Mouse (Mus musculus): ENCODE data around the gene Srebf1.
A peak's percentile ranks its signal among the peaks of the same experiment; 100 is the strongest.

Gene Srebf1

DNA sequence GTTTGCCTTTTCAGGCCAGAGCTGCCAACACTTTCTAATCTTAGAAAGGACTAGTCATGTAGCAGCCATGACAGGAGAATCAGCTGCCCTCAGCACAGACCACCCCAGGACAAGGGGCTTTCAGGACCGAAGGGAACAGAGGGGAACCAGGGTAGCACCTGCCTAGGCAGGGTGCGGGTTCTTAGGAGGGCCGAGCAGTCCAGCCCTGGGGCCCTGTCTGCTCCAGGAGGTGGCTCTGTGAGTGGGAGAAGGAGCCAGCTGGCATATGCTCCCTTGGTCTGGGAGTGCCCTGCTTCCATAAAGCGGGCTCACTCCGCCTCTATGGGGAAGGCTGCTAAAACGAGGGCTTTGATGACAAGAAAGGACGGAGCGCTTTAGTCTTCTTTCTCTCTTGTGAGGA, 10.9 kb upstream of the Srebf1 start:
- DNase-seq = no peak

DNA sequence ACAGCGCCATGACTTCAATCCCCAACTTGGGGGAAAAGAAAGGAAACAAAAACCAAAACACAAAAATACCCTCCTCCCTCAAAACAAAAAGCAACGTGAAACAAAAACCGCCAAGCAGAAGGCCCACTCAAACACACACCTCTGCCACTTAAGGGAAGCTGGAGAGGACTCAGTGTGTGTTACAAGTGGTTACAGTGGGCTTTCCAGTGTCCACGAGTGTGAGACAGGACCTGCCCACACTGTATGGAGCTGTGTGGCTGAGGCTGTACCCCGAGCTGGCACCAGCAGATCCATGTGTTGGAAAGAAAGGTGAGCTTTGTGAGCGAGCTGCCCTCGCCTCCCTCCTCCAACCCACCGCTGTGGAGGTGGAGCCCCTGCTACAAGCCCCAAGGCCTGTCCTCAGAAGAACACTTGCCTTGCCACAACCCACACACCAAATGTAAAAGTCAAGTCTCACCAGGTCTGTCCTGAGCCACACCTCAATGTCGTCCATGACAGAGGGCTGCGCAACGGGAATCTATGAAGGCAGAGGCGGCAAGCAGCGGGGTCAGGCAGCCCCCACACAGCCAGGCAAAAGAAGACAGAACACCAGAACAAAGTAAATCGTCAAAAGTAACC, 10.2 kb upstream of the Srebf1 start:
- no peak for DNase-seq

DNA sequence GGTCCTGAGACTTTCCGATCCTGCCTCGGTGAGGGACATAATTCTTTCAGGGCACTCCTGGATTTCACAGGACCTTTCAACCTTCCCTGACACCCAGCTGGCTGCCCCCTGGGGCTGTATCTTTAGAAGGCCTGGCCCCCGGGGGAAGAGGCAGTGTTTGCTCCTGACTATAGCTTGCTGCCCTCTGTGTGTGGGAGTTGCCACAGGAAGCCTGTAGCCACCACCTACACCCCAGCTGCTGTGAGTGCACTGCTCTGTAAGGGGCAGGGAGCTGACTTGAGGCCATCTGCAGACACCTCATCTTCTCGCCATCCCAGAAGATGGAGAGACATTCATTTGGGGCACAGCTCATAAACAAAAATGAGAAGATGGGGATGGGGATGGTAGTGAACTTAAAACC, 9.6 kb upstream of the Srebf1 start:
- DNase-seq = no peak

DNA sequence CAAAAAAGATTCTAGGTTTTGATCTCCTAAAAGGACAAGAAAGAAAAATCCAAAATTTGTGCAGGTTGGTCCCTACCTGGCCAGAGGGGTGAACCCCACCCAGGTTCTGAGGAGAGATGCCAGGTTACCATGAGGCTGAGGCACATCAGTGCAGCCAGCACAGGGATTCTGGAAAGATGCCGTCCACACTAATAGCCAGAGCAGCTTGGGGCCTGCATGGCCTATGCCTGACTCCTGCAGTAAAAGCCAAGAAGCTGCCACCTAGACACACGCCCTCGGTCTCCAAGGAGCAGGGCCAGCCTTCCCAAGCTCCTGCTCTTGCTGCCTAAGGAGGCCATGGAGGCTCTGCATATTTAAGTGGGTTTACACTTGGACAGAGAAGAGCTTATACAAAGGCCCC, 8.9 kb upstream of the Srebf1 start:
- no peak for DNase-seq

DNA sequence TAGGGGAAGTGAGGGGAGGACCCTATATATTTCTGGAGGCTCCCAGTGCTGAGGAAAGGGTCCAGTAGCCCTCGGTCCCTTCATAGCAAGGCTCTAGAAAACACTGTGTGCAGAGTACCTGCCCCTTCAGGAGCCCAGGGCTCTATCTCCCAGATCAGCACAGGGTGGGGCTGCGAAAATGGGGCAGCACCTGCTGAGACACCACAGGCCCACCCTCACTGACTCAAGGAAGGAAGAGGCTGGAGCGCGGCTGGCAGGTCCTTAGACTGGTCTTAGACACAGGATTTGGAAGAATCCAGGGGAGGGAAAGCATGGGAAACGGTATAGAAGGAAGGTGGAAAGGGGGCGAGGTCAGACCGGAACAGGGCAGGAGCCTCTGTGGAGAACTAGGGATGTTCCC, 8.1 kb upstream of the Srebf1 start:
- no peak for DNase-seq

DNA sequence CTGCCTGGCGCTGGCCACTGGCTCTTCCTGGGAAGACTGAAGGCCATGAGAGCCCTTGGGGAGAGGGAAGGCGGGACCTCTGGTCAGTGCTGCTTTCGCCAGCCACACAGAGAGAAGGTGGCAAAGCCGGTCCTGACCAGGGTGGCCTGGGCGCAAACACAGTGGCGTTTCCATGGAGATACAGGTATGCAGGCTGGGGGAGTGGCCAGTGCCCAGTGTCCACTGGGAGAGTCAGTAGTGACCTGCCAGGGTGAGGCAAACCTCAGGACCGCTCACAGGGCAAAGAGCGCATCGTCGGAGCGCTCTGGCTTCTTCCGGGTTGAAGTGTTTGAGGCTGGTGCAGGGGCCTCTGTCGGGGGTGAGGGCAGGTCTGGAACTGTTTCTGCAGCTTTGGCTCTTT, 7.4 kb upstream of the Srebf1 start:
- DNase-seq = no peak

DNA sequence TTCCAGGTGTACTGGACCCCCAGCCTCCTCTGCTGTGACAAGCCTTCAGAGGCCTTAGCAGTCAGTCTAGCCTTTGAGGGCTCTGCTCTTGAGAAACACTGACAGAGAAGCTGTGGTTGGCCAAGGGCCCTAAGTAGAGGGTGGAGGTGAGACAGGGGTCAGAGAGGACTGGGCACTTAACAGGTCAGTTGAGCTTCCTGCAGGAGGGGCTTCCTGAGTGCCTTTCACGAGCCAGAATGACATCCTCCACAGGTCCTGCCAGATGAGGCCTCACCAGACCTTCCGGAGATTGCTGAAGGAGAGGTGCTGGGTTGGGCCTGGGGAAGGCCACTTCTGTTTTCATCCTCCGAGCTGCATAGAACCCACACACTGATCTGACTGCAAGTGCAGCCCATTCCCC, 6.1 kb upstream of the Srebf1 start:
- DNase-seq = no peak

DNA sequence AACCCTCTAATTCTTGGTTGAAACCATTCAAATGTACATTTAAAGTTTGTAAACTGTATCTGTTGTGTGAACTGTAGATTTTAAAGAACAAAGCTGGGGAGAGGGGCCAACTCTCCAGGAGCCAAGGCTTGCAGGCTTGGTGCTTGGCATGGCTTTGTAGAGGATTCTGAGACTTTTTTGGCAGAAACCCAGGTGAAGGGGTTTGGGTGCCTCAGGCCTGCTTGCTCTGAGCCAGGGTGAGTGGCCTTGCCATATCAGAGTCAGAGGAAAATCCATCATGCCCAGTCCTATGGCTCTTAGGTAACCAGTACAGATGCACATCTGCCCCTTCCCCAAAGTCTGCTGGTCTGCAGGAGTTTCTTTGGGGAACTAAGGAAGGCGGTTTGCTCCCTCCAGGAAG, 3.5 kb upstream of the Srebf1 start:
- no peak for DNase-seq

DNA sequence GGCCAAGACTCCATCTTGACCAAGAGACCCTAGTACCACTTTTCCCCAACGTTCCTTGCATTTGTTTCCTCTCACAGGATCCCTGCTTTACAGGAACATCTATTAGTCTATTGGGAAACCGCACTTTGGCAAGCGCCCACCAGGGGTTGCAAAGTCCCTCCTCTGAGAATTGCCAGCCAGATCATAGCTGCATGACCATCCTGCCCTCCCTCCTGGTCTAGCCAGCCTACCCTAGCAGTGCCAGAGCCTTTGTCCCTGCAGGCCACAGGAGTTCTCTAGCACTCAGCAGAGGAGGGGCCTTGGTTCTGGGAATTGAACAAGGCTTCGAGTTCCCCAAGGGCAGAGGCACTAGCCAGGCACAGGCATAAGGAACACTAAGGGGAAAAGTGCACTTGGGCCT, 2.3 kb upstream of the Srebf1 start:
- DNase-seq = no peak

DNA sequence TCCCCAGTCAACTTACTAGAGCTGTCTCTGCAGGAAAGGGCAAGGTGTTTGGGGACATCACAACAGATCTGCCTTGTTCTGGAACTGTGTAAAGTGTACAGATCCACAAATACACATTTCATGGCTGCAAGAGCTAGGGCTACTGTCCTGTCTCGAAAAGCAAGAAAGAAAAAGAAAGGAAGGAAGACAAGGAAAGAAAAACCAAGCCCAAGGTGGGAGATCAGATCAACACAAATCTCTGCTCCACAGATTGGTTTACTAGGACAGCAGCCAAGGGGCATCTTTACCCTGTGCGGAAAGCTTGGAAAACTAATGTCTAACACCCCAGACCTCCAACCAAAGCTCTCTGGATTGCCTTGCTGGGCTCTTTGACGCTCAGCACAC, 304 bp downstream of the Srebf1 start:
- DNase-seq = no peak

DNA sequence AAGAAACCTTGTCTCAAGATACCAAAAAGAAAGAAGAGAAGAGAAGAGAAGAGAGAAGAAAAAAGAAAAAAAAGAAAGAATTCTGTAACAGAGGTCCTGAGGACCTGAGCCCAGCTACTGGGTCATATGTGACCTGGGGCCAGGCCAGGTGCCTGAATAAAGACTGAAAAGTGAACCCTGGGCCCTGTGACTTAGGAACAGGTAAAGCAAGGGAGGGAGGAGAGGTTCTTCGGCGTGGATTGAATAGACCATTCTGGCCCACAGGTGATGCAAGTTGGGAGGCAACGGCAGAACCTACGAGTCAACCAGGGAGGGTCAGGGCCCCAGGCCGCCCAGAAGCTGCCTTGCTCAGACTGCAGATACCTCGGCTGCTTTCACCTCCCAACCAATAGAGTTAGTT, 956 bp downstream of the Srebf1 start:
- no peak for DNase-seq

DNA sequence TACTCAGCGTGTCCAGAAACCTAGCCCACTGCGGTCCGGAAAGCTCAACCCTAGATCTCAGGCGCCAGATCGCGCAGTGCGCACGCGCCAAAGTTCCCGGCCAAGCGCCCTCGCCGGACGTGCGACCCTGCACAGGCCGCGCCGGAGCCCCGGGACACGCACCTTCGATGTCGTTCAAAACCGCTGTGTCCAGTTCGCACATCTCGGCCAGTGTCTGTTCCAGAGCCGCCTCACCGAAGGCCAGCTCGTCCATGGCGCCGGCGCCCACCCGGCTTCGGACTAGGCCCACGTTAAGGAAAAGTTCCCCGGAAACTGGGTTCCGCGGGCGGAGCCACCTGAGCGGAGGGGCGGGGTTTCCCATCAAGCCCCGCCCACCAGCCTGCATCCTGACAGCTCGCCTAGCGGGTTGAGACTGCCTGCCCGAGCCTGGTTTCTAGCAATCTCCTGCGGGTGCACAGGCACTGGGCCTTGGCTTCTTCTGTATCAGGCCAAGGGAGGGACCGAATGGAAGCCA, 2.0 kb downstream of the Srebf1 start:
- DNase-seq = peak; percentile 86

DNA sequence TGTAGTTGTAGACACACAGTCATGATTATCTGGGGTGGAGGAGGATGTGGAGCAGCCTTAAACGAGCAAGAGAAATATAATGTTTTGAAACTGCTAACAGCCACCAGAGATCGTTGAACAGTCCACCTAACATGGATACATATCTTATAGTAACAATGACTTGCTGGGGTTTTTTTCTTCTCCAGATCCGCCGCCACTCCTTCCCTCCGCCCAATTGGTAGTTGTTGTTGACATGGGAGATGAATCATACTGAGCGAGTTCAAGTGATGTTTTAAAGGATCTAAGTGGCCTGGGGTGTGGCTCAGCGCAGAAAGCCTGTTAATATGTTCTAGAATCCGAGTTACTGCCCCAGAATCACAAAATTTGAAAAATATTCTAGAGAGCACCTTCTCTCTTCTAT, 2.8 kb downstream of the Srebf1 start:
- no peak for DNase-seq

DNA sequence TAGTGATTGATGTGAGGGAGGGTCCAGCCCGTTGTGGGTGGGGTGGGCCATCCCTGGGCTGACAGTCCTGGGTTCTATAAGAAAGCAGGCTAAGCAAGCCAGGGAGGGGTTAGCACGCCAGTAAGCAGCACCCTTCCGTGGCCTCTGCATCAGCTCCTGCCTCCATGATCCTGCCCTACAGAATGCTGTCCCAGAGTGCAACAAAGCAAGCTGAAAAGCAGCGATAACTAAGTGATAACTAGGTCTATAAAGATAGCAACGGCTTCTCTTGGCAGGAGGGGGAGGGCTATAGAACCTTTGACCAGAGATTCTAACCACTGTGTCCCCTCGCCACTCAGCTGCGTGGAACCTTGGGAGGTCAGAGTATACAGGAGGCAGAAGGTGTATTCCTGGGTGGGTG, 4.9 kb downstream of the Srebf1 start:
- no peak for DNase-seq

DNA sequence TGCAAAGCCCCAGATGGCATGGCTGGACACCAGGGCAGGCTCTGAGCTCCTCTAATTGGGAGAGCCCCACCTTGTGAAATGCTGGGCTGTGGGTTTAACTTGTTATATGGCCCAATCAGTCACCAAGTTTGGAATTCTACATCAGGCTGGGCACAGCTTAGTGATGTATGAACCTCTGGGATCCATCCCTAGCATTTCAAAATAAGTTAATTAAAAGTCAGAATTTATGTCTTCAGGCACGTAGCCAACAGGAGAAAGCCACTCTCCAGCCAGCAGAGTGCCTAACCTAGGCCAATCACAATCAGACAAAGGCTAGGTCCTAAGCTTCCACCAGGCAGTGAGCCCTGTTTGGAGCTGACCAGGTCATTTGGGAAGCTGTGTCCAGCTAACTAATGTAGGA, 5.7 kb downstream of the Srebf1 start:
- no peak for DNase-seq

DNA sequence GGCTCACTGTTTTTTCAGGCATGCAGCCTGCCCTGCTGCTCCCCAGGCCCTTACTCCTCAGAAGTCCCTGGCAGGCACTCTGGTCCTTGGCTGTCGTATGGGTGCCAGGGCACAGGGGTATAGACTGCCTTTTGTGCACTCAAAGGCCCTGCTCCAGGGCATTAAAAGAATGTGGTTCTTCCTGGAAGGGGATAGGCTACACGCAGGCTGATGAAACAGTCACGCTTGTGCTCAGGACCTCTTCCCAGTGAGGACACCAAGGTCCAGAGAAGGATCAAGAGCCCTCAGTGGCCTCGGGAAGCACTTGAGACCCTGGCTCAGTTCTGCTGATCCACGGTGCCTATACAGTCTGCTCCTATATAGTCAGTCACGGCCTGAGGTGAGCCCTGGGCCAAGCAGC, 9.1 kb downstream of the Srebf1 start:
- DNase-seq = no peak

DNA sequence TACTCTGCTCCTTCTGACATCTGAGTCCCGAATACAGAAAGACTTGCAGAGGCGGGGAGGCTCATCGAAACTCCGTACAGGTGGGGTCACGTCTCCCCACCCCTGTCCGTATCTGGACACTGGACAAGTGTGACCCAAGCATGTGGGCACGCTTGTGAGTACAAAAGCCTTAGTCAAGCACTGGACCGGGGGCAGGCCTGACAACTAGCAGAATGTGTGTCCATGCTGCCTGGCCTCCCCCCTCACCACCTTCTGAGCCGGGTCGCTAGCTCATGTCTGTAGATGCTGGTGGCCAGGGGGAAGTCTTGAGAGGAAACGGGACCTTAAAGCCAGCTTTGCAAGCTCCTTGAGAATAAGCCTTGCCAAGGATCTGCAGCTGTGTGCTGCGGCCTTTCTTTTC, 10.6 kb downstream of the Srebf1 start:
- no peak for DNase-seq

DNA sequence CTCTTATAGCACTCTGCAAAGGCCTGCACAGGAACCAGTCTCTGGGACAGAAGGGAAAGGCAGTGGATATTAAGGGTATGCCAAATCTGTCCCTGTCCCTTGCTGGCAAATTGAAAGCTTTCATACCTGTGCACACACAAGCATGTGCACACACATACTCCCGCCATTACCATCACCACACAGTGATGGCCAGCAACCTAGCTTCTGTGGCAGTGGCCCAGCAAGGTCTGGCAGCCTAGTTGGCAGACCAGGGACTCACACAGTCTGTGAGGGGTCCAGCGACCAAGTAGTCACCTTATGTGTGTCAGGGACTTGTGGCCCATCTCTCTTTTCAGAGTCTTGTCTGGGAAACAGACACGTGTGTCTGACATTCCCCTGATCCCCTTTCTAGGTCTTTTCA, 11.2 kb downstream of the Srebf1 start:
- no peak for DNase-seq

DNA sequence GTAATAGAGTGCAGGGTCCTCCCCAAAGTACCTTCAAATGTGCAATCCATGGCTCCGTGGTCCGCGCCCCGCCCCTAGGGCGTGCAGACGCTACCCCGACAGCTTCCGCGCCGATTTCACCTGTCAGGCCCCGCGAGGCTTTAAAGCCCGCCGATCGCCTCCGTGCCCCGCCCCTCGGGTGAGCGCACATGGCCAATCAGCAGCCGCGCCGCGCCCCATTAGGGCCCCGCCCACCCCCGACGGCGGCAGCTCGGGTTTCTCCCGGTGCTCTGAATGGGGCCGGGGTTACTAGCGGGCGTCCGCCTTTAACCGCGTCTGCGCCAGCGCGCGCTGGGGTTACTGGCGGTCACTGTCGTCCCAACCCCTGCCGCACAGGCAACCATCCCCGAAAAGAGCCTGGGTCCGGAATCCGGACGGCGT, 12.1 kb downstream of the Srebf1 start:
- DNase-seq = peak; percentile 87

DNA sequence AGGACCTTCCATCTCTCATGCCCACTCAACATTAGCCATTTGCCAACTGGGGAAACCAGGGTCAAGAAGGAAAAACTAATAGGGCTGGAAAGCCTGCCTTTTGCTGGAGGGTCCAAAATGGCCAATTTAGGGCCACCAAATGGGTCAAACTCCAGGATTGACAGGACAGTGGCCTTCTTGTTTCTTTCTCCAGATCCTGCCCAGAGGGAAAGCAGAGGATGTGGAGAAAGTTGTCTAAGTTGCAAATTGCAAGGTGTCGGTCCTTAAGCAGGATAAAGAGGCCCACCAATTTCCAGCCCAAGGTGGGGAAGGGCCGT, 12.5 kb downstream of the Srebf1 start:
- no peak for DNase-seq

DNA sequence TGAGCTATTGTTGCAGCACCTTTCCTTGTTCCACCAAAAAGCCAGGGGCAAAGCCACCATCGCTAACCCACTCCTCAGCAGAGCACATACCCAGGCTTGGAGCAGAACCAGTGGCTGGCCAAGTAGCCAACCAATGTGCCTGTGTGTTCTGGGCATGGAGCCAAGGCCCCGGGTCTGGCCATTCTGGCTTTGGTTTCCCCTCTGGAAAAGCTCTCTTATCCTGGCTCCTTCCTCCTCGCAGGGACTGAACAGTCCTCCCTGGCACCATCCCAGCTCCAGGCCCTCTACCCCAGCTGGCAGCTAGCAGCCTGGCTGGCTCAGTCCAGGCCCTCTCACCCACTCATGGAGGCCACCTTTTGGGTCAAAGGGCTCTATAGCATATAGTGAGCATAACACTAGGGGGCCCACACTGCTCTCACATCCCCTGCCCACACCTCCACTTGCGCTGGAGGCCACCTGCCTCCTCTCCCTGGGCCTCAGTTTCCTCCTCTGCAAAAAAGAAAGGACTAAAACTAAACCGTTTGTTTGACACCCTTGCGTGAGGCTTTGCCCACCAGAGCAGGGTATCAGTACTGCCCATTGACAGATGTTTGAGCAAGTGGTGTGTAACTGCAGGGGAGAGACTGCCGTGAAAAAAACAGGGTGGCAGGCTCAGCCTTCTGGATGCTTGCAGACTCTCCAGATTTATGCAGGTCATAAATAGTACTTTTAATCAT, 13.0 kb downstream of the Srebf1 start:
- DNase-seq = peak; percentile 86

DNA sequence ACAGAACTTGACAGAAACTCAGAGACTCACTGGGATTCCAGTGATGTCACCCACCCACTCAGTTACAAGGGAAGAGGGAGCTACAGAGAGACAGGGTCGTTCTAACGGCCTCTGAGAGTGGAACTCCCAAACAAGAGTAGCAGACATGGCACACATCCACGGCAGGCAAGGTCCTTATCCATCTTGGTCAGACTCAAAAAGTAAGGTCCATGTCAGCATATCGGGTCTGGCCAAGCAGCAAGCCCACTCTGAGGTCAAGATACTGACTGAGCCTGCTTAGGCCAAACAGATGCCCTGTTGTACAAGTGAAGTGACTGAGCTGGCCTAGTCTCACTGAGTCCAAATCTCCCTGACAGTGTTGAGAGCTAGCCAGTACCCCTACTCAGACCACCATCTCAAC, 13.7 kb downstream of the Srebf1 start:
- no peak for DNase-seq

DNA sequence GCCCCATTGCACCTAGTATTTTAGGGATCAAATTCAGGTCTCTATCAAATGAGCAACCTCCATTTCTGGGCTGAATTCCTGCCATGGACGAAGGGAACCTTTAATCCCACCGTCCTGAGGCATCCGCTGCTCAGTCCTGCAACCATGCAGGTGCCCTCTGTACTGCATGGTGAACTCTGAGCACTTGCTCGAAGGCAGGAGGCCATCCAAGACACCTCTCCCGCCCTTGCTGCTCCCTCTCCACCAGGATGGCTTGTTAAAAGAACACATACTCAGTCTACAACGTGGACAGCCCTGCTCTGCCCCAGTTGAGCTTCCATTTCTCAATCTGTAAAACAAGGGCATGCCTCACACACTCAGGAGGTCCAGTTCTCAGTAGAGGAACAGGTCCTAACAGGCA, 14.2 kb downstream of the Srebf1 start:
- no peak for DNase-seq

DNA sequence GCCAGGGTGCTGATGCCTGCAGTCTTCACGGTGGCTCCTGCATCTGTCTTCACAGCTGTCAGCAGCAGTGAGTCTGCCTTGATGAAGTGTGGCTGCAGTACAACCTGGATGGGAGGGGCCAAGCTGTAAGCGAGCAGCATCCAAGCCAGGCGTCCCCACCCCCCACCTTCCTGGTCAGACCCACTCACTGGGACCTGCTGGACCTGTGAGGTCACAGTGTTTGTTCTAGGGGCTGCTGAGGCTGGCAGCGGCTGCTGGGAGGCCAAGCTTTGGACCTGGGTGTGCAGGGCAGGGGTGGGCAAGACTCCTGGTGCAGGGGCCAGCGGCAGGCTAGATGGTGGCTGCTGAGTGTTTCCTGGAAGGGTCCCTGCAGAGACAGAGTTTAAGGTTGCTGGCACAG, 16.2 kb downstream of the Srebf1 start:
- DNase-seq = no peak

DNA sequence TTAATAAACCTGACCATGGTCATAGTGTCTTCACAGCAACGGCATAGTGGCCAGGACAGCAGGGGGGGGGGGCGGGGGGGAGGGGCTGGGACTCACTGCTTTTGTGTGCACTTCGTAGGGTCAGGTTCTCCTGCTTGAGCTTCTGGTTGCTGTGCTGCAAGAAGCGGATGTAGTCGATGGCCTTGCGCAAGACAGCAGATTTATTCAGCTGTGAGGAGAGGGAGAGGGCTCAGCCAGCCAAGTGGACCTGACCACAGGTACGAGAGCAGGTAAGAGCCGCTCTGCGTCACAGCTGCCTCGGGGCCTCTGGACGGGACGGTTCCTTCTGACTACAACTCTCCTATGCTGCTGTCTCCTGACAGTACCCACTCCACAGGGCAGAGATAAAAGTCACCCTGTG, 17.4 kb downstream of the Srebf1 start:
- DNase-seq = no peak
